Mouse (Mus musculus): ENCODE results near the gene Marveld3. TPM values are rescaled to one million over a fixed set of nuclear protein-coding genes. Genes with fewer than 3 reads are reported as not detected.

The Marveld3 gene
- polyA plus RNA-seq, 3 experiments from 2014 or later = not detected

Other genes starting within 250 kb of the Marveld3 start
- 1 to 10 TPM; 3.0 to 4.6 (median 3.2) TPM for gene Atxn1l, start 224.5 kb downstream of the Marveld3 start, polyA plus RNA-seq (2017; shearing (Covaris generic))
- gene Ap1g1, start 183.6 kb downstream of the Marveld3 start, polyA plus RNA-seq (2017; shearing (Covaris generic)) = 10 to 100 TPM; 30.6 to 35.3 (median 31.2) TPM
- 1 to 10 TPM in 2 of 3 experiments, under 1 TPM in 1; 0.66 to 1.7 (median 1.1) TPM for gene Phlpp2, start 93.7 kb downstream of the Marveld3 start, polyA plus RNA-seq (2017; shearing (Covaris generic))
- gene Tat, start 28.2 kb upstream of the Marveld3 start, polyA plus RNA-seq (2017; shearing (Covaris generic)) = not detected
- gene Chst4, start 77.5 kb upstream of the Marveld3 start, polyA plus RNA-seq (2017; shearing (Covaris generic)) = not detected
- gene Zfp612, start 117.5 kb upstream of the Marveld3 start, polyA plus RNA-seq (2017; shearing (Covaris generic)) = 1 to 10 TPM; 3.0 to 7.1 (median 4.1) TPM
- gene Gm21964, start 139.0 kb upstream of the Marveld3 start, polyA plus RNA-seq (2017; shearing (Covaris generic)) = not detected
- gene Gm17720, start 140.6 kb upstream of the Marveld3 start, polyA plus RNA-seq (2017; shearing (Covaris generic)) = not detected
- gene Calb2, start 206.0 kb upstream of the Marveld3 start, polyA plus RNA-seq (2017; shearing (Covaris generic)) = not detected